Mouse (Mus musculus) midbrain, embryonic 14.5 days (tissue): ENCODE data around the gene Doc2g. TPM values are rescaled to one million over a fixed set of nuclear protein-coding genes. Genes with fewer than 3 reads are reported as not detected.
"Not testable (repeated sequence)": the region's sequence is repeated elsewhere in the genome, so short reads cannot be mapped to it uniquely, and the experiment has no call there.

Source experiments
- ATAC-seq: fragments of 200-750 bp; cut with Nextera tagmentation; 2 replicates; pipeline ENCODE4 v1.8.0; 2017; ENCODE audit warnings: moderate number of reproducible peaks, moderate library complexity; ENCODE audit not compliant: low FRiP score, low TSS enrichment
- DNase-seq: peaks from one replicate; pipeline ENCODE4 v3.0.0-alpha.2; 2015
- H3K27ac ChIP-seq: fragments of 300-500 bp; sonication (generic); replicated peaks from 2 replicates; pipeline ENCODE4 v1.5.1; 2014; ENCODE audit warnings: mild to moderate bottlenecking, low read depth, low read length, moderate library complexity
- H3K27me3 ChIP-seq: fragments of 300-500 bp; sonication (generic); 2 replicates; pipeline ENCODE4 v1.6.1; 2014; ENCODE audit warnings: low read length, control low read depth, mixed read lengths; ENCODE audit not compliant: control insufficient read depth, insufficient read depth
- H3K36me3 ChIP-seq: fragments of 300-500 bp; sonication (generic); 2 replicates; pipeline ENCODE4 v1.6.1; 2014; ENCODE audit warnings: low read length, control low read depth; ENCODE audit not compliant: control insufficient read depth, insufficient read depth
- H3K4me1 ChIP-seq: fragments of 300-500 bp; sonication (generic); 2 replicates; pipeline ENCODE4 v1.6.1; 2014; ENCODE audit warnings: mild to moderate bottlenecking, antibody characterized with exemption, low read length, control low read depth; ENCODE audit not compliant: control insufficient read depth, insufficient read depth
- H3K4me2 ChIP-seq: fragments of 300-500 bp; sonication (generic); 2 replicates; pipeline ENCODE4 v1.6.1; 2014; ENCODE audit warnings: mild to moderate bottlenecking, low read length, moderate library complexity
- H3K4me3 ChIP-seq: fragments of 300-500 bp; sonication (generic); replicated peaks from 2 replicates; pipeline ENCODE4 v1.5.1; 2014; ENCODE audit warnings: low read depth, low read length
- H3K9ac ChIP-seq: fragments of 300-500 bp; sonication (generic); replicated peaks from 2 replicates; pipeline ENCODE4 v1.6.1; 2014; ENCODE audit warnings: mild to moderate bottlenecking, low read length, moderate library complexity
- H3K9me3 ChIP-seq: fragments of 300-500 bp; sonication (generic); 2 replicates; pipeline ENCODE4 v1.6.1; 2016; ENCODE audit warnings: low read length, control low read depth, mixed read lengths; ENCODE audit not compliant: control insufficient read depth
- WGBS: fragments of 180-500 bp; shearing (Covaris S2); extraction: QIAGEN DNeasy Blood & Tissue Kit; methylation state at CpG from one replicate; pipeline ENCODE4 v1.1.7; 2014; 5-methylcytosine and 5-hydroxymethylcytosine counted together
- polyA plus RNA-seq: library from polyadenylated mRNA; unstranded; fragments of >200 nt; fragmentation: Nextera tagmentation; extraction: Ambion mirVana; gene quantifications from 2 replicates; pipeline ENCODE4 v1.2.1, GENCODE M21; 2014

Gene Doc2g
- polyA plus RNA-seq, 1 experiment from 2014 or later = 5.7 TPM

DNA sequence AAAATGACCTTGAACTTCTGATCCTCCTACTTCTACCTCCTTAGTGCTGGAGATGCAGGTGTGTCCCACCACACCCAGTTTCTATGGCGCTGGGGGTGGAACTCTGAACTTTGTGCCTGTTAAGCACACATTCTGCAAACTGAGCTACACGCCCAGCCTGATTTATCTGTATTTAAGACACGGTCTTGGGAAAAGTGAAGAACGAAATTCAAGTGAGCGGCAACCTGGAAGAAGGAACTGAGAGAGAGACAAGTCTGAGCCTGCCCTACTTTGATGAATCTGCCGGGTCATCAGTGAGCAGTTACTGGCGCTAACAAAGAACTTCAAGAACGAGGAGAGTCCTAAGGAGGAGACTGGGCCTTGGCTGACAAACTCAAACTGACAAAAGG lies 43.7 kb downstream of the Doc2g start:
- ATAC-seq = no peak
- Histone ChIP-seq H3K9me3 (no peaks in the 10 kb centered on the region), H3K4me2 (no peak overlapping the region), H3K9ac (no peak overlapping the region), H3K27me3 (no peaks in the 10 kb centered on the region), H3K4me1 (no peaks in the 10 kb centered on the region), H3K36me3 (no peaks in the 10 kb centered on the region), H3K27ac (no peak overlapping the region), H3K4me3 (no peak overlapping the region)
- WGBS = 81% methylated on average over 8 of the region's 8 CpGs
- DNase-seq = no peak

DNA sequence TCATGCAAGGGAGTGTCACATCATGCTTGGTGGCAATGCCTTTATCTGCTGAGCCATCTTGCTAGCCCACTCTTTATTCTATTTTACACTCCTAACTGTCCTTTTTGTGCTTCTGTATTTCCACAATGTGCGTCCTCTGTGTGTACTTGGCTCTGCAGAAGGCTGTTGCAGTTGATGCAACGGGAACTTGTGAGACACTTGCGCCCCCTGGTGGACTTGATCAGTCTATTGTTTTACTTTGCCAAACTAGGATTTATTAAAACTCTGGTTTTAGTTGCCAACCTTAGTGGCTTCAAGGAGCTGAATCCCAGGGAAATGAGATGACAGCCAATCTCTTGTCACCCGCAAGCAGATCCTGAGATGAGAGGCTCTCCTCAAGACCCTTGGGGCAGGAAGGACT lies 44.7 kb downstream of the Doc2g start:
- ATAC-seq = no peak
- H3K4me2 ChIP-seq = no peak overlapping the region
- H3K36me3 ChIP-seq = no peaks in the 10 kb centered on the region
- 15% methylated on average over 4 of the region's 4 CpGs for WGBS
- H3K9ac ChIP-seq = no peak overlapping the region
- no peaks in the 10 kb centered on the region for H3K27me3 ChIP-seq
- H3K27ac ChIP-seq = no peak overlapping the region
- H3K4me1 ChIP-seq = no peaks in the 10 kb centered on the region
- peak; percentile 89 for DNase-seq
- H3K9me3 ChIP-seq = no peaks in the 10 kb centered on the region
- no peak overlapping the region for H3K4me3 ChIP-seq

DNA sequence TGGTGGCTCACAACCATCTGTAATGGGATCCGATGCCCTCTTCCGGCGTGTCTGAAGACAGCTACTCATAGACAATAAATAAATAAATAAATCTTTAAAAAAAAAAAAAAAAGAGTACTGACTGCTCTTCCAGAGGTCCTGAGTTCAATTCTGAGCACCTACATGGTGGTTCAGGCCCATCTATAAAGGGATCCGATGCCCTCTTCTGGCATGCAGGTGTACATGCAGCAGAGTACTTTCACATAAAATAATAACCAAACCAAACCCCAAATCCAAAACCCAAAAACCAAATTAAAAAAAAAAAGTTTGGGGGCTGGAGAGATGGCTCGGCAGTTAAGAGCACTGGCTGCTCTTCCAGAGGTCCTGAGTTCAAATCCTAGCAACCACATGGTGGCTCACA lies 46.0 kb downstream of the Doc2g start:
- not testable (repeated sequence) for H3K36me3 ChIP-seq, H3K4me3 ChIP-seq, DNase-seq, H3K4me2 ChIP-seq, ATAC-seq, H3K9ac ChIP-seq, H3K9me3 ChIP-seq, H3K27me3 ChIP-seq, H3K27ac ChIP-seq, H3K4me1 ChIP-seq
- 82% methylated on average over 5 of the region's 5 CpGs for WGBS

DNA sequence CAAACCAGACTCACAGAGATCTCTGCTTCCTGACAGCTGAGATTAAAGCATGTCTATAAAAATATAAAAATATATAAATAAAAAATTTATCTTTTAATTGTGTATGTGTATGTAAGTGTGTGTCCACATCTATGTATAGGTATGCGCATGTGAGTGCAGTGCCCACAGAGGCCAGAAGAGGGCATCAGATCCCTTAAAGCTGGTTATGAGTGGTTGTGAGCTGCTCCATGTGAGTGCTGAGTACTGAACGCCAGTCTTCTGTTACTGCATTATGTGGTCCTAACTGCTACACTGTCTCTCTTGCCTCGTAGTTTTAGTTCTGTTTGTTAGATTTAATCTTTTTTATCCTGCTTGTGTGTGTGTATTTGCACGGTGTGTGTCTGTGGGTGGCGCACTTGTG lies 47.9 kb downstream of the Doc2g start:
- H3K4me2 ChIP-seq = no peak overlapping the region
- no peak overlapping the region for H3K4me3 ChIP-seq
- H3K9me3 ChIP-seq = no peaks in the 10 kb centered on the region
- H3K27me3 ChIP-seq = no peaks in the 10 kb centered on the region
- H3K27ac ChIP-seq = no peak overlapping the region
- no peak overlapping the region for H3K9ac ChIP-seq
- no peaks in the 10 kb centered on the region for H3K36me3 ChIP-seq
- H3K4me1 ChIP-seq = no peaks in the 10 kb centered on the region
- no peak for DNase-seq
- 94% methylated on average over 5 of the region's 5 CpGs for WGBS
- no peak for ATAC-seq

DNA sequence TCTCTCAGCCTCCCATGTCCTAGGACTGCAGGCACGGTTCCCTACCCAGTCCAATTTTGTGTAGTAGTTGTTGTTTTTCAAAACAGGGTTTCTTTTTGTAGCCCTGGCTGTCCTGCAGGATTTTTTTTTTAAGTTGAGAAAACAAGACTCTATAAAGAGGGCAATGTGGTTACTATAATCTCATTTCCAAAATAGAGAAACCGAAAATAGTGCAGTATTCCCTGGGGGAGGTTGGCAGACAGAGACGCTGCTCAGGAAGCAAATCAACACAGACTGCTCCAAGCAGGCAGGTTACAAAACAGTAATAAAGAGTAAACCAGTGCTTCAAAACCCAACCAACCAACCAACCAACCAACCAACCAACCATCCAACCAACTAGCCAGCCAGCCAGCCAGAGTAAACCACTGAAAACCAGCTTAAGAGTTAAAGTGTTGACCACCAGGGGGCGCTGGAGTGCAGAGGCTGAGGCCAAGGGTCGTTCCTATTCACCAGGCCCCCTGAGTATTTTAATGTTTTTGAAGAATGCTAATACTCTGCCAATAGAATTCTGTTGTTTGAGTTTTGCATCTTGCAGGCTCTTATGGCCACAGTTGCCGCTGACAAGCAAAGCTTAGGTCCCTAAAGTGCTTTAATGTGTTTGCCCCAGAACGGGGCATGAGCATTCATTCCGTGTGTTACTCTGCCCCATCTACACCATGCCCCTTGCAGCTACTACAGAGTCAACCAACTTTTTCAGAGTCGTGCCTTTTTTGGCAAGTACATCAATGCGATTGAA lies 48.8 kb downstream of the Doc2g start:
- no peak overlapping the region for H3K4me3 ChIP-seq
- peak; percentile 77 for DNase-seq
- no peaks in the 10 kb centered on the region for H3K27me3 ChIP-seq
- no peaks in the 10 kb centered on the region for H3K4me1 ChIP-seq
- no peak overlapping the region for H3K4me2 ChIP-seq
- no peak for ATAC-seq
- no peak overlapping the region for H3K9ac ChIP-seq
- H3K27ac ChIP-seq = no peak overlapping the region
- no peaks in the 10 kb centered on the region for H3K9me3 ChIP-seq
- WGBS = 54% methylated on average over 10 of the region's 10 CpGs
- H3K36me3 ChIP-seq = no peaks in the 10 kb centered on the region

DNA sequence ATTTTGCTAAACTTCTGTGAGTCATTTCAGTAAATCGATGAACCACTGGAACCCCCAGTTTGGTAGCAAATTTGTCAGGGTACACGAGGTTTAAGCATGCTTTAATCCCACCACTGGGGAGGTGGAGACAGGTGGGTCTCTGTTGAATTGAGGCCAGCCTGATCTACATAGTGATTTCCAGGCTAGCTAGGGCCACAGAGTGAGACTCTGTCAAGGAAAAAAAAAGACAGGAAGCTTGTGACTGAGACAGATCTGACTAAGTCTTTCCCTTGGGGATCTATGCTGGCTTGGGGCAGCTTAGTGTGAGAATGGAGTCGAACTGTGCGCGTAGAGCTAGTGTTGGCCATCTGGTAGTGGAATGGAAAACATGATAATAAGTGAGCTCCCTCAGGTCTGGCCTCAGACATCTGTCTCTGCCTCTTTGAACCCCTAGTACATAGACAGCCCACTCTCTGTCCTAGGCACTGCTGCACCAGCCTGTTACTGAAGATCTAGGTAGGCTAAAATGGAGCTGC lies 49.5 kb downstream of the Doc2g start:
- Histone ChIP-seq H3K4me2 (no peak overlapping the region), H3K9me3 (no peaks in the 10 kb centered on the region), H3K27me3 (no peaks in the 10 kb centered on the region), H3K4me3 (no peak overlapping the region), H3K36me3 (no peaks in the 10 kb centered on the region), H3K9ac (no peak overlapping the region), H3K4me1 (no peaks in the 10 kb centered on the region), H3K27ac (no peak overlapping the region)
- no peak for DNase-seq
- 62% methylated on average over 5 of the region's 5 CpGs for WGBS
- no peak for ATAC-seq

DNA sequence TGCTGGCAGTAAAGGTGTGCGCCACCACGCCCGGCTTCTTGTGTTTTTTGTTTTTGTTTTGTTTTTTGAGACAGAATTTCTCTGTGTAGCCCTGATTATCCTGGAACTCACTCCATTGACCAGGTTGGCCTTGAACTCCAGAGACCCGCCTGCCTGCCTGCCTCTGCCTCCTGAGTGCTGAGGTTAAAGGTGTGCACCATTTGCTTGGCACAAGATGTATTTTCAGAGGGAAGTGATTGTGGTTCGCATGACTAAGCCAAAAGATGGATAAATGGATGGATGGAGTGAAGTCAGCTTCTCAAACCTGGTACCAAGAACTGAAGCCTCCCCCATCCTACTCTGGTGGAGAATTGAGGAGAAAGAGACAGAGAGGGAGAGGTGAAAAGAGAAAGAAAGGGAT lies 51.5 kb downstream of the Doc2g start:
- Histone ChIP-seq H3K4me3 (no peak overlapping the region), H3K9ac (no peak overlapping the region), H3K4me1 (no peaks in the 10 kb centered on the region), H3K27me3 (no peaks in the 10 kb centered on the region), H3K36me3 (no peaks in the 10 kb centered on the region), H3K27ac (no peak overlapping the region), H3K9me3 (no peaks in the 10 kb centered on the region), H3K4me2 (no peak overlapping the region)
- no peak for DNase-seq
- ATAC-seq = no peak
- 83% methylated on average over 5 of the region's 5 CpGs for WGBS

DNA sequence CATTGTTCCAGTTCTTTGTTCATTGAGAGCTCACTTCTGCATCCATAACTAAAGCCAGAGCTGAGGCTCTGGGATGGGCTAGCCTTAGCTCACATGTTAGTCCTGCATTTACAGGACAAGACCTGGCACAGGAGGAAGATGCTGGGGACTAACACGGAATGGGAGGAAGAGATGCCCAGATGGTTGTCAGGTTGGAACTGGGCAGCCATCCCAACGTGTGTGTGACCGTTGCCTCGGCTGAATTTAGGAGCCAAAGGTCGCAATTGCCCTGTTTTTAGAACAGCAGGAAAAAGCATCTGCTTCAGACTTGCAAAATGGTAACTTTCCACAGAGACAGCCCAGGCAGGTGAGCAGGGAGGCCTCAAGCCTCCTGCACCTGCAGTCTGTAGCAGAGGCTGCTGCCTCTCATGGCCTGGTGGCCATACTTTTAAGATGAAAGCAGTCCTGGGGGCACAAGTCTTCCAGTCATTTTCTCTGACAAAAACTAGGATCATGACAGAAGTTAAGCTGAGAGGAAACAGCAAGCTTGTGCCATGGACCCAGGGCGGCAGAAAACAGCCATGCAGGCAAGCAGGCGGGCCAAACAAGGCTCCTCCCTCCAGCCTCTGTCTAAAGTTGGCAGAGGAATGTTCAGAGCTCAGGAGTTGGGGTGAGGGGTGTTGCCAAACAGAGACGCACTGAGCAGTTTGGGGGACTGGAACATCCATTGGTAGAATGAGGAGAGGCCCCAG lies 52.3 kb downstream of the Doc2g start:
- DNase-seq = no peak
- 73% methylated on average over 8 of the region's 8 CpGs for WGBS

More for the DNA sequence above, 52.3 kb downstream of the Doc2g start:
- H3K9me3 ChIP-seq = no peaks in the 10 kb centered on the region
- ATAC-seq = no peak
- no peak overlapping the region for H3K9ac ChIP-seq
- H3K36me3 ChIP-seq = no peaks in the 10 kb centered on the region
- no peaks in the 10 kb centered on the region for H3K4me1 ChIP-seq
- H3K27me3 ChIP-seq = no peaks in the 10 kb centered on the region
- no peak overlapping the region for H3K4me3 ChIP-seq
- H3K4me2 ChIP-seq = no peak overlapping the region
- no peak overlapping the region for H3K27ac ChIP-seq
